Mouse (Mus musculus): ENCODE data around the gene Olfml2a. TPM values are rescaled to one million over a fixed set of nuclear protein-coding genes. Genes with fewer than 3 reads are reported as not detected.
A peak's percentile ranks its signal among the peaks of the same experiment; 100 is the strongest.

Olfml2a gene
- polyA plus RNA-seq (2015; fragmentation: Nextera tagmentation; extraction: Ambion mirVana): 2.2 and 2.4 TPM in 2 replicates

DNA sequence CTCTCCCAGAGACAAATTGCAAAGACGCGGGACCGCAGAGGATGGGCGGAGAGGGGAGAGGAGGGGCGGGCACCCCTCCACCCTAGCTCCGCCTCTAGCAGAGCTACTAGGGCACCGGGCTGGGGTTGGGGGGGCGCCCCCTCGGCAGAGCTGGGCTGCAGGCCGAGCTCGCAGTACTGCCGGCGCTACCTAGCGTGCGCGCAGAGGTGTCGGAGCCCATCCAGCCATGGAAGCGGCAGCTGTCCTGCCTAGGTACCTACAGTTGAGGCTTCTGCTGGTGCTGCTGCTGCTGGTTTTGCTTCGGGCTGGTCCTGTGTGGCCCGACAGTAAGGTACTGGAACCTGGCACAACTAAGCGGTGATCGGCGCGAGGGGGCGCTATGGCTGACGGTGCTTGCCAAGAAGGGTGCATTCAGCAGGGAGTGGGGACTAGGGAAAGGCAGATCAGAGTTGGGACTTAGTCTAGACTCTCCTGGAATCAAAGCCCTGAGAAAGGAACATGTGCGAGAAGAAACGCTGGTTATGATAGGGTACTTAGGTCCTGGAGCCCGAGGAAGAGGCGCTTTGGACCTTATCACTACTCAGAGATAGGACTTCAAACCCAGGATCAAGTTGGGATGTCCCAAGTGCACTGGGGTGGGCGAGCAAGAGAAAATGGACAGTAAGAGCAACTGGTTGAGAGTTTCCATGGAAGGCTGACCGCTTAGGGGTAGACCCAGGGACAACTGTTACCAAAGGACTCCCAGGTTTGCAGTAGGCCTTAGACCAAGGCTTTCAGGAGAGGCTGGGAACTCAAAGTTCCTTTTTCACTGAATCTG, at the start of gene Olfml2a:
TSS of gene Olfml2a (plus strand) at position 128 of the 817 bp plus-strand sequence.
- Histone ChIP-seq H3K27me3 (peaks cover 21% of the 10 kb centered on the region), H3K4me2 (replicated peaks) (peak within 1 kb of the TSS; percentile 84), H3K4me3 (replicated peaks) (peak within 1 kb of the TSS; percentile 45), H3K4me1 (replicated peaks) (peaks cover 26% of the 10 kb centered on the region), H3K36me3 (no peaks in the 10 kb centered on the region), H3K9ac (replicated peaks) (peak within 1 kb of the TSS; percentile 60), H3K27ac (no peak within 1 kb of the TSS), H3K9me3 (no peaks in the 10 kb centered on the region)
- peak; percentile 68 for ATAC-seq
- 9% methylated on average over 29 of the region's 32 CpGs for WGBS

DNA sequence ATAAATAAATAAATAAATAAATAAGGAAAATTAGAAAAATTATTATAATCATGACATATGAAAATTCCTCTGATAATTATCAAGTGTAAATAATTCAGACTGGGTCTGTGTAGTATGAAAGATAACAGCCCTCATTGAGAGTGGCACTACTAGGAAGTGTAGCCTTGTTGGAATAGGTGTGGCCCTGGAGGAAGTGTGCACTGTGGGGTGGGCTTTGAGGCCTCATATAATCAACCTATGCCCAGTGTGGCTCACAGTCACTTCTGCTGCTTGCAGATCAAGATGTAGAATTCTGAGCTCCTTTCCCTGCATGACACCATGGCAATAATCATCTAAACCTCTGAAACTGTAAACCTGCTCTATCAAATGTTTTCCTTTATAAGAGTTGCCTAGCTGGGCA, 28.9 kb upstream of the Olfml2a start:
- ATAC-seq: no peak
- Histone ChIP-seq H3K4me1 (replicated peaks) (no peaks in the 10 kb centered on the region), H3K9ac (replicated peaks) (no peak overlapping the region), H3K27ac (no peak overlapping the region), H3K4me3 (replicated peaks) (no peak overlapping the region), H3K9me3 (no peaks in the 10 kb centered on the region), H3K36me3 (no peaks in the 10 kb centered on the region), H3K27me3 (no peaks in the 10 kb centered on the region), H3K4me2 (replicated peaks) (no peak overlapping the region)

DNA sequence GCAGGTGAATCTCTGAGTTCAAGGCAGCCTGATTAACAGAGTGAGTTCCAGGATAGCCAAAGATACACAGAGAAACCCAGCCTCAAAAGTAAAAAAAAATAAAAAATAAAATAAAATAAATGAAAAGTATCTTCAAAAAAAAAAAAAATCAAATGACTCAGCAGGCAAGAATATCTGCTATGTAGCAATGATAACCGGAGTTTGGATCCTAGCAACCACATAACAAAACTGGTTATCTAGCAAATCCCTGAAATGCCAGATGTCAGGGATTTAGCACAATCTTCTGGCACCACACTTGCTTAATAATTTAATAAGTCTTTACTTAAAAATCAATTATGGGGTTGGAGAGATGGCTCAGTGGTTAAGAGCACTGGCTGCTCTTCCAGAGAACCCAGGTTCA, 27.5 kb upstream of the Olfml2a start:
- Histone ChIP-seq H3K4me1 (replicated peaks) (no peaks in the 10 kb centered on the region), H3K27ac (no peak overlapping the region), H3K9me3 (no peaks in the 10 kb centered on the region), H3K27me3 (no peaks in the 10 kb centered on the region), H3K4me2 (replicated peaks) (no peak overlapping the region), H3K4me3 (replicated peaks) (no peak overlapping the region), H3K9ac (replicated peaks) (no peak overlapping the region), H3K36me3 (no peaks in the 10 kb centered on the region)
- ATAC-seq: no peak
- WGBS: 86% methylated on average over 1 of the region's 1 CpGs

DNA sequence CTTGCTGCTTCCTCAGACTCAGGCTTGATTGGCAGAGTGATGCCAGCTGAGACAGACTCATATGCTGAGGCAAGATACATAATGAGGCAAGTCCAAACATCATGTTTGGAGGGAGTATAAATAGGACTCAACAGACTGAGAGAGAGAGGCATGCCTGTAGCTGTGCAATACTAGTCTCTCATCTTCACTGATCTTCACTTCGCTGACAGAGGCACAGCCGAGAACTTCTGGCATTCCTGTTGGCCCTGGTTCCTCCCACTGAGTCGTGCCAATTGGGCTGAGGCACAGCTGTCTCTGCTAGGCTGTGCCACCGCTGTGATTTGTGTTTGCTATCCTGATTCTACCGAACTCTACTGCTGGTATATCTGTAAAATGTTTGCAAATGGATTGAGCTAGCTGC, 25.7 kb upstream of the Olfml2a start:
- Histone ChIP-seq H3K27ac (no peak overlapping the region), H3K27me3 (no peaks in the 10 kb centered on the region), H3K36me3 (no peaks in the 10 kb centered on the region), H3K4me1 (replicated peaks) (no peaks in the 10 kb centered on the region), H3K9me3 (no peaks in the 10 kb centered on the region), H3K9ac (replicated peaks) (no peak overlapping the region), H3K4me2 (replicated peaks) (no peak overlapping the region), H3K4me3 (replicated peaks) (no peak overlapping the region)
- no peak for ATAC-seq
- 79% methylated on average over 5 of the region's 5 CpGs for WGBS

DNA sequence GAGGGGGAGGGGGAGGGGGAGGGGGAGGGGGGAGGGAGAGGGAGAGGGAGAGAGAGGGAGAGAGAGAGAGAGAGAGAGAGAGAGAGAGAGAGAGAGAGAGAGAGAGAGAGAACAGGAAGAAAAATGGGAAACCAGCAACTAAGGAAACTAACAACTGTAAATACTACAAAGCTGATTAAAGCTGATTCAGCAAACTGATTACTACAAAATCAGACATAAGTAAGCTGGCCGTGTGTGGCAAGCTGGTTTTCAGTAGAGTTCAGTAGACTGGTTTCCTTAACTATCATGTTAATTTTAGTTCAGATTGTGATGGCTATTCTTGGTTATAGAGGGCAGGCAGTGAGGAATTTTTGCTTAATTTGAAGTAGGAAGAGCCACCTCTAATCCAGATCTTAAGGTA, 23.2 kb upstream of the Olfml2a start:
- Histone ChIP-seq H3K9ac (replicated peaks) (no peak overlapping the region), H3K4me3 (replicated peaks) (no peak overlapping the region), H3K4me2 (replicated peaks) (no peak overlapping the region), H3K4me1 (replicated peaks) (no peaks in the 10 kb centered on the region), H3K9me3 (no peaks in the 10 kb centered on the region), H3K36me3 (no peaks in the 10 kb centered on the region), H3K27ac (no peak overlapping the region), H3K27me3 (no peaks in the 10 kb centered on the region)
- 70% methylated on average over 1 of the region's 1 CpGs for WGBS
- no peak for ATAC-seq

DNA sequence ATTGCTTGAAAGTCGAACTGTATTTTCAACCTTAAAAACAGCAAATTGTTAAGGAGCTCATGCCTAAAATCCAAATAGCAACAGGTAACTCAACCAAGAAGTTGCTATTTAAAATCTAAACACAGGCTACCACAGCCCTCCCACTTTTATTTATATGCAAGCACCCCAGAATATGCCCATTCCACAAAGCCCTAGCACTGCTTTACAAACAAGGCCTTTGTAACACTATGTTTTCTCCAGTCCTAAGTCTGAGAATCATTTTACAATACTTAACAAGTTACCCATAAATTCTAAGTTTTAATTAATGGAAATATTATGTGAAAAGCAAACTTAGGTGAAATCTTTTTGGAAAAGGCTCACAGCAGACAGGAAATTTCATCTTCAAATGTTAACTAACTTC, 17.3 kb upstream of the Olfml2a start:
- Histone ChIP-seq H3K4me1 (replicated peaks) (peaks cover 4% of the 10 kb centered on the region; the same call in 1 of the 2 replicates), H3K4me3 (replicated peaks) (no peak overlapping the region), H3K36me3 (no peaks in the 10 kb centered on the region), H3K27ac (no peak overlapping the region), H3K4me2 (replicated peaks) (no peak overlapping the region), H3K27me3 (no peaks in the 10 kb centered on the region), H3K9me3 (no peaks in the 10 kb centered on the region), H3K9ac (replicated peaks) (no peak overlapping the region)
- 53% methylated on average over 1 of the region's 1 CpGs for WGBS
- no peak for ATAC-seq

DNA sequence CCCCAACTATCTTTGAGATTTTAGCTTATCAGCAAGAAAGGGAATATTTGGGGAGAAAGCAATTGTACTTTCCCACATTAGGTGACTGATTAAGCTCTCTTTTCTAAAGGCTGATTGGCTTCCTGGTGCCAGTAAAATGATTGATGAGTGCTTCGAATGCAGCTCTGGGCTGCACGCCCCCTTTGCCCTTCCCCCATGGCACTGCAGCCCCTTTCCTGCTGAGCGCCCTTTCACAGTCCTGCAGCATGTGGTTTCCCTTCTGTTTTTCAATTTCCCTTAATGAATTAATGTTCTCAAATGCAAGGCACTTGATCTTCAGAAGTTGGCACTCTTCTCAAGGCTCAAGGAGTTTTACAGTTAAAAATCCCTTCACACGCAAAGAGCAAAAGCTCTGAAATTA, 16.8 kb upstream of the Olfml2a start:
- WGBS: 12% methylated on average over 4 of the region's 4 CpGs
- H3K36me3 ChIP-seq: no peaks in the 10 kb centered on the region
- H3K27me3 ChIP-seq: no peaks in the 10 kb centered on the region
- H3K4me3 ChIP-seq (replicated peaks): no peak overlapping the region
- peaks cover 4% of the 10 kb centered on the region; the same call in 1 of the 2 replicates for H3K4me1 ChIP-seq (replicated peaks)
- no peak overlapping the region for H3K4me2 ChIP-seq (replicated peaks)
- no peak overlapping the region for H3K27ac ChIP-seq
- ATAC-seq: no peak
- no peaks in the 10 kb centered on the region for H3K9me3 ChIP-seq
- H3K9ac ChIP-seq (replicated peaks): no peak overlapping the region

DNA sequence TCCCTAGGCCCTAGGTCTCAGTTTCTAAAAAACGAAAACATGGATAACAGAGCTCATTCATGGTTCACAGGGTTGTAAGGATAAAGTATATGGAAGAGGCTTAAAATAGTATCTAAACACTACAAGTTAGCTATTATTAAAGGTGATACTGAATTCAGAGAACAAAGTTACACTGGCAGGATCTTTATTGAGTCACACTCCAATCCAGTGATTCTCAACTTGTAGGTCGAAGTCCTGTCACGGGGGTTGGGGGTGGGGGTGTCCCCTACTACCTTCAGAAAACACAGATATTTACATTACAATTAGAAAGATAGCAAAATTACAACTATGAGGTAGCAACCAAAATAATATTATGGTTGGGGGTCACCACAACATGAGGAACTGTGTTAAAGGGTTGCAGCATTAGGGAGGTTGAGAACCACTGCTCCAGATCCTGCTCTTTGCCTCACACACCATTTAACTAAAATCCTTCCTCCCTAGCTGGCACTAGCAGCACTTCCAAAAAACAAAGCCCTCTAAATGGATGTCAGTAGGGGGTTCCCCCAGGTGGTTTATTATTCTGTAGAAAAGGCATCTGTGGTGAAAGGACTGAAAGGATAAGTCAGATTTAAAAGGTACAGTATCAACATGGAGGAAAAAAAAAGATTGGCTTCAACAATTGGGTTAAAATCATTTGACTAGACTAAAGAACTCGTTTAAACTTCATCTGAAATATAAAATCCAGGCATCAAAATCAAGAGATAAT, 14.7 kb upstream of the Olfml2a start:
- no peak overlapping the region for H3K9ac ChIP-seq (replicated peaks)
- no peak overlapping the region for H3K4me2 ChIP-seq (replicated peaks)
- no peak overlapping the region for H3K27ac ChIP-seq
- 16% methylated on average over 4 of the region's 4 CpGs for WGBS
- peaks cover 2% of the 10 kb centered on the region; the same call in 1 of the 2 replicates for H3K27me3 ChIP-seq
- no peak overlapping the region for H3K4me3 ChIP-seq (replicated peaks)
- no peaks in the 10 kb centered on the region for H3K9me3 ChIP-seq
- H3K4me1 ChIP-seq (replicated peaks): peaks cover 4% of the 10 kb centered on the region; the same call in 1 of the 2 replicates
- no peak for ATAC-seq
- no peaks in the 10 kb centered on the region for H3K36me3 ChIP-seq

DNA sequence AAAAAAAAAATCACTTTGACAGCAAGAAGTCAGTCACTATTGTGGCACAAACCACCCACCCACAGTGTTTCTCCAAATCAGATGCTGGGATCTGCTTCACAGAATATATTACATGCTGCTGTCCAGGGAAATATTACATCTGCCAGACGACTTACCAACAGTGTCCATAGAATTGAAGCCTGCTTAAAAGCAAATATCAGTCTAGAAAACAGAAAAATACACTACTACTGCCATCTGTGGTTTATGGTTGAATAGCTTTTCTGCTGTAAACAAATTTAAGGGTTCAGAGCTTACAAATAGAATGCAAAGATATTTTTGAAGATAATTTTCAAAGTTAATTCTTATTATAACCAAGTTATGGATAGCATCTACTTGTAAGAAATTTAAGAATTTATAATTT, 10.4 kb upstream of the Olfml2a start:
- no peak overlapping the region for H3K4me3 ChIP-seq (replicated peaks)
- H3K27me3 ChIP-seq: peaks cover 16% of the 10 kb centered on the region
- ATAC-seq: no peak
- no peak overlapping the region for H3K4me2 ChIP-seq (replicated peaks)
- H3K27ac ChIP-seq: no peak overlapping the region
- H3K4me1 ChIP-seq (replicated peaks): peaks cover 13% of the 10 kb centered on the region
- WGBS: 14% methylated on average over 1 of the region's 1 CpGs
- no peaks in the 10 kb centered on the region for H3K36me3 ChIP-seq
- no peaks in the 10 kb centered on the region for H3K9me3 ChIP-seq
- H3K9ac ChIP-seq (replicated peaks): no peak overlapping the region

DNA sequence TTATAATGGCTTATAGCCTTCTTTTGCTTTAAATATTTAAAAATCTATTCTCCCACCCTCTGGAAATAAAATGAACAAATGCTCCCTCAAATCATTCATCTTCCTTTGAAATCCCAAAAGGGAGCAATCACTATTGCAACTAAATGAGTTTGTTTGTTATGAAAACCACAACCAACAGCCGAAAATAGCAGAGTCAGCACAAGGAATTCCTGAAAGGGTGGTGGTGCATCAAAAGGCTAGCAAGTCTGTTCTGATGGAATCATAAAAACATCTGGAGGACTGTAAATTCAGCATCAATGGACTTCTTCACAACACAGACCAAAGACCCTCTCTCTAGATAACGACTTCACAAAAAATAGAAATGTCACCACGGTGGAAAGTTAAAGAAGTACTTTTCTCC, 8.3 kb upstream of the Olfml2a start:
- H3K27ac ChIP-seq: no peak overlapping the region
- no peaks in the 10 kb centered on the region for H3K9me3 ChIP-seq
- peaks cover 17% of the 10 kb centered on the region for H3K4me1 ChIP-seq (replicated peaks)
- peaks cover 16% of the 10 kb centered on the region for H3K27me3 ChIP-seq
- WGBS: 24% methylated on average over 3 of the region's 3 CpGs
- no peak for ATAC-seq
- no peak overlapping the region for H3K4me3 ChIP-seq (replicated peaks)
- no peak overlapping the region for H3K4me2 ChIP-seq (replicated peaks)
- H3K9ac ChIP-seq (replicated peaks): no peak overlapping the region
- H3K36me3 ChIP-seq: no peaks in the 10 kb centered on the region

DNA sequence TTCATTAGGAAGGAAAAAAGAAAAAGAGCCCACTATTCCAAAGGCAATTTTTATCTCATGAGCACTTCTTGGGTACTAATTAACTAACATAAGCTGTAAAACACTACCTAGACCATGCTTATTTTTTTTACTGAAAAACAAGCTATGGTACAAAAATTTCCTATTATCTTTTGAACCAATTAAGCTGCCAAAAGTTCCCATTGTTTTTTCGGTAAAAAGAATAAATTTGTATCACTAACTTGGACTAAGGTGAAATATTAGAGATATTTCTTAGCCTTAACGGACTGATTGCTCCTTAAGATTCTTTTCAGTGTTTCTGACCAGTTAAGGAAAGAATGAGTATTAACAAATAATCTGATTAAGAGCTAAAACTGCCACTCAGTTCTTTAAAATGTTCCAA, 7.9 kb upstream of the Olfml2a start:
- no peak for ATAC-seq
- H3K27ac ChIP-seq: no peak overlapping the region
- no peak overlapping the region for H3K4me2 ChIP-seq (replicated peaks)
- peaks cover 17% of the 10 kb centered on the region for H3K4me1 ChIP-seq (replicated peaks)
- no peak overlapping the region for H3K9ac ChIP-seq (replicated peaks)
- peaks cover 16% of the 10 kb centered on the region for H3K27me3 ChIP-seq
- no peak overlapping the region for H3K4me3 ChIP-seq (replicated peaks)
- H3K36me3 ChIP-seq: no peaks in the 10 kb centered on the region
- 27% methylated on average over 2 of the region's 2 CpGs for WGBS
- no peaks in the 10 kb centered on the region for H3K9me3 ChIP-seq

DNA sequence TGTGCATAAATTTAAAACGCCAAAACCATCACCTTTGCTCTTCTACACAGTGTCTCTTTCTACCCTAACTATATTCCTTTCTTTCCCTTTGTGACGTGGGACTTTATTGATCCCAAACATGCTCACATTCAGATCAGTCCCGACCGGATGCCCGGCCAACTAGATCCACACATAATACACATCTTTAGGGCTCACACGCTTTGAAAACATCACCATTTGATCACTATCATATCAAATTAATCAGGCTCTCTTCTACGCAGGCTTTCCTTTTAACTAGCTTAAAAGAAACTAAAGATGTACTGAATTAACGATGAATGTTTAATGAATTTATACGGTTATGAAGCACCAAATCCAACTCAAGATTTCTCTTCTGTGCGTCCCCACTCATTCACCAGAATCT, 7.2 kb upstream of the Olfml2a start:
- Histone ChIP-seq H3K9me3 (no peaks in the 10 kb centered on the region), H3K27ac (no peak overlapping the region), H3K9ac (replicated peaks) (peak overlapping the region; percentile 73; the same call in 1 of the 2 replicates), H3K27me3 (peaks cover 20% of the 10 kb centered on the region), H3K36me3 (no peaks in the 10 kb centered on the region), H3K4me3 (replicated peaks) (peak overlapping the region; percentile 72), H3K4me2 (replicated peaks) (peak overlapping the region; percentile 99), H3K4me1 (replicated peaks) (peaks cover 17% of the 10 kb centered on the region)
- 4% methylated on average over 10 of the region's 10 CpGs for WGBS
- no peak for ATAC-seq

Data from midbrain, embryonic 13.5 days (tissue).